Mouse (Mus musculus) limb, embryonic 13.5 days (tissue): ENCODE results near the gene Decr2. TPM values are rescaled to one million over a fixed set of nuclear protein-coding genes. Genes with fewer than 3 reads are reported as not detected.

Experiments used
- ATAC-seq: fragments of 200-750 bp; cut with Nextera tagmentation; 2 replicates; pipeline ENCODE4 v1.8.0; 2017; ENCODE audit warnings: low read depth, moderate number of reproducible peaks, moderate TSS enrichment; ENCODE audit not compliant: low FRiP score
- H3K27ac ChIP-seq: fragments of 300-500 bp; sonication (generic); 2 replicates; pipeline ENCODE4 v1.5.1; 2015; ENCODE audit warnings: inconsistent platforms, mild to moderate bottlenecking, moderate library complexity
- H3K27me3 ChIP-seq: fragments of 300-500 bp; sonication (generic); 2 replicates; pipeline ENCODE4 v1.6.1; 2015; ENCODE audit warnings: mild to moderate bottlenecking, inconsistent platforms
- H3K36me3 ChIP-seq: fragments of 300-500 bp; sonication (generic); 2 replicates; pipeline ENCODE4 v1.6.1; 2015; ENCODE audit warnings: inconsistent platforms, mild to moderate bottlenecking, moderate library complexity
- H3K4me1 ChIP-seq: fragments of 300-500 bp; sonication (generic); 2 replicates; pipeline ENCODE4 v1.6.1; 2015; ENCODE audit warnings: inconsistent platforms
- H3K4me2 ChIP-seq: fragments of 300-500 bp; sonication (generic); replicated peaks from 2 replicates; pipeline ENCODE4 v1.6.1; 2015; ENCODE audit warnings: inconsistent platforms, mild to moderate bottlenecking, moderate library complexity
- H3K4me3 ChIP-seq: fragments of 300-500 bp; sonication (generic); 2 replicates; pipeline ENCODE4 v1.5.1; 2015; ENCODE audit warnings: moderate library complexity, mild to moderate bottlenecking, inconsistent platforms
- H3K9ac ChIP-seq: fragments of 300-500 bp; sonication (generic); 2 replicates; pipeline ENCODE4 v1.6.1; 2015; ENCODE audit warnings: mild to moderate bottlenecking, inconsistent platforms
- H3K9me3 ChIP-seq: fragments of 300-500 bp; sonication (generic); 2 replicates; pipeline ENCODE4 v1.6.1; 2016; ENCODE audit warnings: inconsistent platforms
- whole genome bisulfite sequencing: fragments of 180-500 bp; shearing (Covaris S2); methylation state at CpG from one replicate; pipeline ENCODE4 v1.1.7; 2015; 5-methylcytosine and 5-hydroxymethylcytosine counted together
- polyA plus RNA-seq: library from polyadenylated mRNA; unstranded; fragments of >200 nt; fragmentation: Nextera tagmentation; extraction: Ambion mirVana; gene quantifications from 2 replicates; pipeline ENCODE4 v1.2.1, GENCODE M21; 2015

Gene Decr2
- polyA plus RNA-seq, 1 experiment from 2014 or later, result 36.2 TPM

DNA sequence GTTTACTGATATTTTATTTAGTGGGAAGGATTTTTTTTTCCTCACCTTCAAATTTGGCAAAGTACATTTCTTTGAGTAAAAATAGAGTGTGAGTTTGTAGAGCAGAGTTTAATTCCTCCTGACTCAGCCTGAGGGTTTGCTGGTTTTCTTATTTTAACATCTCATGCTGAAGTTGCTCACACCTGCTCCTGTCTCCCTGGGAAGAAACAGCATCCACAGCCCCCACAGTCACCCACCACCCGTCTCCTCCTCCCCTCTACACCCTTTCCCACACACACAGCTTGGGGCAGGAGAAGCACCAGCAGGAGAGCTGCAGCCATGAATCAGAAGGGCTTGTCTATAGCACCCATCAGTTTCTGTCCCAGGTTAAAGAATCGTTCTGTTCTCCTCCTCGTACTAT is 14.9 kb downstream of the Decr2 start:
- ATAC-seq, result no peak
- Histone ChIP-seq H3K36me3 (no peaks in the 10 kb centered on the region), H3K9me3 (no peaks in the 10 kb centered on the region), H3K9ac (no peak overlapping the region), H3K4me1 (no peaks in the 10 kb centered on the region), H3K27ac (no peak overlapping the region), H3K4me3 (no peak overlapping the region), H3K27me3 (peaks cover 14% of the 10 kb centered on the region), H3K4me2 (no peak overlapping the region)
- 64% methylated on average over 3 of the region's 3 CpGs for WGBS

GRCm38 (mm10) chr17:26070136-26070535 is 20.0 kb downstream of the Decr2 start:
- Histone ChIP-seq H3K36me3 (peaks cover 2% of the 10 kb centered on the region), H3K9me3 (no peaks in the 10 kb centered on the region), H3K4me2 (peak overlapping the region; percentile 99), H3K27ac (no peak overlapping the region), H3K9ac (peak overlapping the region; percentile 93; the same call in 1 of the 2 replicates), H3K4me3 (peak overlapping the region; percentile 90), H3K27me3 (peaks cover 17% of the 10 kb centered on the region), H3K4me1 (peaks cover 38% of the 10 kb centered on the region)
- 26% methylated on average over 6 of the region's 6 CpGs for WGBS
- ATAC-seq, result no peak

DNA sequence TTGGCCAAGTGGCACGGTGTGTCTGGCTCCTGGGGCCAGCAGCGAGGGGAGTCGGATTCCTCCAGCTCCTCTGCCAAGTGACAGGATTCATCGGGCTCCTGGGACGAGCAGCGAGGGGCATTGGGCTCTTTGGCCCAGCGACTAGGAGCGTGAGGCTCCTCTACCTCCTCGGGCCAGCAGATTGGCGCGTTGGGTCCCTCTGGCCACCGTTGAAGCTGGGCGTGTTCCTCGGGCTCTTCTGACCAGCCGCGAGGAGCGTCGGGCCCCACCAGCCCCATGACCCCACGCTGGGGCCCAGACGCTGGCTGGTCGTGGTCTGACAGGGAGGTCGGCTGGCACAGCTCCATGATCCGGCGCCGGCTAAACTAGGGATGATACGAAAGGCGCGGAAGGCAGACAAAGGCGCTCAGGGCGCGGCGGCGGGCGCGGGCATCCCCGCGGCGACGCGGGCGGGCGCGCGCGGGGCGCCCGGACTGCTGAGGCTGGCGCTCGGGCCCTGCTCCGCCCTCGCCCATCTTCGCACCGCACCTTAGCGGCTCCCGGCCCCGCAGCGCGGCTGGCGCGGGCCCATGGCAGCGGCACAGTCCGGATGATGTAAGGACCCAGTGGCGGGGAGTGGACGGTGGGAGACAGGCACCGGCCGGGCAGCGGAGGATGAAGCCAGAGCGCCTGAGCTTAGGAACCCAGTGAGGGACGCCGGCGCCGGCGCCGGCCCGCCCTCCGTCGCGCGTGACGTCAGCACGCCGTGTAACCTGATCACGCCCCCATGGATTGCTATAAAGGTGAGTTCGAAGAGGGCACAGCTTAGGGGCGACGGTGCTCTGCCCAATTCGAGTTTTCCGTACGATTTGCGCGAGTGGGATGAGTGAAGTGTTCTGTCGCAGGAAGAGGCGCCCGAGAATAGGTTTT is 21.1 kb downstream of the Decr2 start, which contains the start of gene Rab11fip3:
Rab11fip3 (minus strand) TSS at position 725 of the 909 bp plus-strand sequence.
- H3K9me3 ChIP-seq, result no peaks in the 10 kb centered on the region
- H3K27ac ChIP-seq, result peak within 1 kb of the TSS; percentile 73
- H3K27me3 ChIP-seq, result peaks cover 17% of the 10 kb centered on the region
- peaks cover 13% of the 10 kb centered on the region for H3K36me3 ChIP-seq
- peak; percentile 94 for ATAC-seq
- H3K4me3 ChIP-seq, result peak within 1 kb of the TSS; percentile 90
- H3K4me1 ChIP-seq, result peaks cover 48% of the 10 kb centered on the region
- H3K4me2 ChIP-seq, result peak within 1 kb of the TSS; percentile 99
- peak within 1 kb of the TSS; percentile 93 for H3K9ac ChIP-seq
- WGBS, result under 1% methylated on average over 92 of the region's 94 CpGs

DNA sequence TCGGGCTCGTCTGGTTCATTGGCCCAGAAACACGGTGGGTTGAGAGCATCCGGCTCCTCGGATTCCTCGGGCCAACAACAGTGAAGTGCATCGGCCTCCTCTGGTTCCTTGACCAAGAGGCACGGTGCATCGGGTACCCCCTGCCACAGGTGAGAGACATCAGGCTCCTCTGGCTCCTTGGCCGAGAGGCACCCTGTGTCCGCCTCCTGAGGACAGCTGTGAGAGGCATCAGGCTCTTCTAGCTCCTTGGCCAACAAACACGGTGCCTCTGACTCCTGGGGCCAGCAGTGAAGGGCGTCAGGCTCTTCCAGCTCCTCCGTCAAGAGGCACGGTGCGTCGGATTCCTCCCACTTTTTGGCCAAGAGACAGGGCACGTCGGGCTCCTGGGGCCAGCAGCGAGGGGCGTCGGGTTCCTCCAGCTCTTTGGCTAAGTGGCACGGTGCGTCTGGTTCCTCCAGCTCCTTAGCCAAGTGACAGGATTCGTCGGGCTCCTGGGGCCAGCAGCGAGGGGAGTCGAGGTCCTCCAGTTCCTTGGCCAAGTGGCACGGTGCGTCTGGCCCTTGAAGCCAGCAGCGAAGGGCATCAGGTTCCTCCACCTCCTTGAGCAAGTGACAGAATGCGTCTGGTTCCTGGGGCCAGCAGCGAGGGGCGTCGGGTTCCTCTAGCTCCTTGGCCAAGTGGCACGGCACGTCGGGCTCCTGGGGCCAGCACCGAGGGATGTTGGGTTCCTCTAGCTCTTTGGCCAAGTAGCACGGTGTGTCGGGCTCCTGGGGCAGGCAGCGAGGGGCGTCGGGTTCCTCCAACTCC is 21.9 kb downstream of the Decr2 start:
- peak overlapping the region; percentile 93 for H3K9ac ChIP-seq
- H3K4me3 ChIP-seq, result peak overlapping the region; percentile 90
- no peaks in the 10 kb centered on the region for H3K9me3 ChIP-seq
- no peak overlapping the region for H3K27ac ChIP-seq
- H3K36me3 ChIP-seq, result peaks cover 16% of the 10 kb centered on the region
- WGBS, result 1% methylated on average over 43 of the region's 44 CpGs
- peaks cover 48% of the 10 kb centered on the region for H3K4me1 ChIP-seq
- peaks cover 17% of the 10 kb centered on the region for H3K27me3 ChIP-seq
- no peak for ATAC-seq
- peak overlapping the region; percentile 99 for H3K4me2 ChIP-seq

DNA sequence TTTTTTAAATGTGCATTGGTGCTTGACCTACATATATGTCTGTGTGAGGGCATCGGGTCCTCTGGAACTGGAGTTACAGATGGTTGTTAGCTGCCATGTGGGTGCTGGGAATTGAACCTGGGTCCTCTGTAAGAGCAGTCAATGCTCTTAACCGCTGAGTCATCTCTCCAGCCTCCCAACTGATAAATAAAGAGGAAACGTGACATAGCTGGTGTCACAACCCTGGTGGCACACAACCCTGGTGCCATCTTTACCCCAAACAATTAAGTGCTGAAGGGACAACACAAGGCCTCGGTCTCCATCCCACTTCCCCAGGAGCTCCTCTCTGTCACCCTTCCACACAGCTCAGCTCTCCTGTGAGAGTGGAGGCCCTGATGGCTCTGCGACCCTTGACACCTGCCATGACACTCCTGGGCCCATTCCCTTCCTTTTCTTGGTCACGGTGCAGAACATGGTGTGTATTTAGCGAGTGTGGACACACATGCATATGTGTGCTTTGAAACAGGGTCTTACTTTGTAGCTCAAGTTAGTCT is 23.6 kb downstream of the Decr2 start:
- peaks cover 10% of the 10 kb centered on the region for H3K27me3 ChIP-seq
- H3K9ac ChIP-seq, result peak overlapping the region; percentile 93
- no peaks in the 10 kb centered on the region for H3K9me3 ChIP-seq
- ATAC-seq, result no peak
- no peak overlapping the region for H3K27ac ChIP-seq
- H3K36me3 ChIP-seq, result peaks cover 22% of the 10 kb centered on the region
- WGBS, result 90% methylated on average over 7 of the region's 7 CpGs
- H3K4me1 ChIP-seq, result peaks cover 54% of the 10 kb centered on the region
- H3K4me2 ChIP-seq, result peak overlapping the region; percentile 99
- H3K4me3 ChIP-seq, result peak overlapping the region; percentile 90

DNA sequence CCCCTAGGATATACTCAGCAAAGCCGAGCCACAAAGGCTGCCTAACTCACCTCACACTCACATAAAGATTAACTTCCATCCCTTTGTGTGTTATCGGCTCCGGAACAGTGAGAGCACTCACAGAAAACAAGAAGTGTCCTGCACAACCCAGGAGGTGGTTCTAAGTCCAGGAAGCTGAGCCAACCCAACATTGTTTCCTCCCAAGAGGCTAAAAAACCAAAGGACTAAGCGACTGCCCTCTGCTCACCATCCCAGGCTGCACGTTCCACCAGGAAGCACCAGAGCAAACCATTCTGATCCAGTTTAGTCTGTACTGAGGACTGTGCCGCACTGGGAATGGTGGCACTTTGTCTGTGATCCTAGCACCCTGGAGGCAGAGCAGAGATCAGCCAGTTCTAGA is 25.2 kb downstream of the Decr2 start:
- Histone ChIP-seq H3K4me3 (no peak overlapping the region), H3K4me2 (no peak overlapping the region), H3K36me3 (peaks cover 26% of the 10 kb centered on the region), H3K27me3 (no peaks in the 10 kb centered on the region), H3K27ac (no peak overlapping the region), H3K9ac (peak overlapping the region; percentile 39; the same call in 1 of the 2 replicates), H3K9me3 (no peaks in the 10 kb centered on the region), H3K4me1 (peaks cover 51% of the 10 kb centered on the region)
- WGBS, result 80% methylated on average over 6 of the region's 6 CpGs
- ATAC-seq, result no peak

- WGBS, result 77% methylated on average over 9 of the region's 9 CpGs
- no peak for ATAC-seq
- Histone ChIP-seq H3K9me3 (no peaks in the 10 kb centered on the region), H3K4me1 (peaks cover 26% of the 10 kb centered on the region), H3K9ac (no peak overlapping the region), H3K4me3 (no peak overlapping the region), H3K36me3 (peaks cover 54% of the 10 kb centered on the region), H3K27ac (no peak overlapping the region), H3K4me2 (no peak overlapping the region), H3K27me3 (no peaks in the 10 kb centered on the region)
Measured at GRCm38 (mm10) chr17:26057787-26058567, 32.2 kb downstream of the Decr2 start.

DNA sequence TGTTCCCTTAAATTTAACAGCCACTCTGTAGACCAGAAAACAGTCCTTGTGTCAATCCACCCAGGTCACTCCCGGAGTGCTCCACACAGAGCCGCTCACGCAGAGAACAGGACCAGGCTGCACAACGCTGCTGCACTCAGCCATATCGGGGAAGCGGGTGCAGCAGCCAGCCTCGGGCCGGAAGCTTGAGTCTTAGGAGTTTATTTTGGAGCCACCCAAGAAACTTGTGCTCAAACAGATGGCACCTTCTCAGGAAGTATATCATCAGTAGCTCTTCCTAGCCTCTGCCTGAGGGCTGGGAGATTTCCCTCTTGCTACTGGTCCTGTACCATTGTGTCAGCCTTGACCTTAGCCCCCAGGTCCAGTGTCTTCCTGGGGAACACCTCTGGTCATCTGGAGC is 32.9 kb downstream of the Decr2 start:
- Histone ChIP-seq H3K4me1 (peaks cover 25% of the 10 kb centered on the region), H3K9ac (no peak overlapping the region), H3K27ac (no peak overlapping the region), H3K27me3 (0 out of 2 replicates have a peak, but pooled peaks cover under 1% of the 10 kb centered on the region), H3K9me3 (no peaks in the 10 kb centered on the region), H3K36me3 (peaks cover 53% of the 10 kb centered on the region), H3K4me3 (no peak overlapping the region), H3K4me2 (no peak overlapping the region)
- ATAC-seq, result no peak
- 92% methylated on average over 8 of the region's 8 CpGs for WGBS

- H3K36me3 ChIP-seq, result peaks cover 56% of the 10 kb centered on the region
- H3K4me1 ChIP-seq, result peaks cover 20% of the 10 kb centered on the region
- H3K4me2 ChIP-seq, result no peak overlapping the region
- H3K9ac ChIP-seq, result no peak overlapping the region
- 0 out of 2 replicates have a peak, but pooled peaks cover 2% of the 10 kb centered on the region for H3K27me3 ChIP-seq
- H3K9me3 ChIP-seq, result no peaks in the 10 kb centered on the region
- H3K4me3 ChIP-seq, result no peak overlapping the region
- no peak overlapping the region for H3K27ac ChIP-seq
- no peak for ATAC-seq
- 55% methylated on average over 6 of the region's 6 CpGs for WGBS
Measured at GRCm38 (mm10) chr17:26055164-26055563, 35.0 kb downstream of the Decr2 start.

DNA sequence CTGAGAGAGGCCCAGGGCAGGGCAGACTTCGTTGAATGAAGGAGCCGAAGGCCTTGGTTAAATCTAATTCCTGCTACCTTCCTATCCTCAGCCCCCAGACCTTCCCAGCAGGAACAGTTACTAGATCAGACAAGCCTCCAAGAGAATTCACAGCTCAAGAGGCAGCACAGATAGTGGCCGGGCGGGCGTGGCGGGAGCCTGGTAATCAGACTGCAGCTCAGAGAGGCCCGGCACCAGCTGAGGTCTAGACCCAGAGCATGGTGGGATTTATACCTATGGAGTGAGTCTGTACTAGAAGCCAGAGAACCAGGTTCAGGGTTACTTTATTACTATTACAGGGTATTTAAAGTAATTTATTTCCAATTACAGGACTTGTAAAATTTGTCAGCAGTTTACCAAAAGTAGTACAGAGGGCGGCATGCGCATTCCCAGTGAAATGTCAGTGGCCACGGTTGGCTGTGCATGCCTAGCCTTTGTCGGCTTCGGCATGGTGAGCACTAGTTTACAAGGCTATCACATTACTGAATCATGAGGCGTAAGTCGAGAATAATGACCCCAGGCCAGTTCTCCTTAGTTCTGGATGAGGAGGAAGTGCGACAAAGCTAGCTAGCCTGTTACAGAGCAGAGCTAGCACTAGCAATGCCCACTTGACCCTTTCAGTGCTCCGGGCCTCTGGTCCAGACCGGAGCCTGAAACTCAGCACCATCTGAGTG is 35.8 kb downstream of the Decr2 start:
- Histone ChIP-seq H3K4me1 (peaks cover 20% of the 10 kb centered on the region), H3K36me3 (peaks cover 48% of the 10 kb centered on the region), H3K9ac (no peak overlapping the region), H3K9me3 (no peaks in the 10 kb centered on the region), H3K27me3 (0 out of 2 replicates have a peak, but pooled peaks cover 2% of the 10 kb centered on the region), H3K4me3 (no peak overlapping the region), H3K27ac (no peak overlapping the region), H3K4me2 (peak overlapping the region; percentile 21; the same call in 1 of the 2 replicates)
- WGBS, result 34% methylated on average over 17 of the region's 17 CpGs
- ATAC-seq, result no peak

GRCm38 (mm10) chr17:26052706-26053105 is 37.4 kb downstream of the Decr2 start:
- Histone ChIP-seq H3K9me3 (no peaks in the 10 kb centered on the region), H3K27ac (no peak overlapping the region), H3K4me3 (no peak overlapping the region), H3K4me2 (no peak overlapping the region), H3K4me1 (peaks cover 20% of the 10 kb centered on the region), H3K27me3 (0 out of 2 replicates have a peak, but pooled peaks cover 2% of the 10 kb centered on the region), H3K36me3 (peaks cover 35% of the 10 kb centered on the region), H3K9ac (no peak overlapping the region)
- WGBS, result 92% methylated on average over 4 of the region's 4 CpGs
- no peak for ATAC-seq
